Mouse (Mus musculus): ENCODE measurements at regions not wholly inside any gene's neighbourhood (a gene's known extent, or its start where the extent isn't known, plus 50 kb on each side); places are given as distances from the start of the nearest gene placed in this dataset.

DNA sequence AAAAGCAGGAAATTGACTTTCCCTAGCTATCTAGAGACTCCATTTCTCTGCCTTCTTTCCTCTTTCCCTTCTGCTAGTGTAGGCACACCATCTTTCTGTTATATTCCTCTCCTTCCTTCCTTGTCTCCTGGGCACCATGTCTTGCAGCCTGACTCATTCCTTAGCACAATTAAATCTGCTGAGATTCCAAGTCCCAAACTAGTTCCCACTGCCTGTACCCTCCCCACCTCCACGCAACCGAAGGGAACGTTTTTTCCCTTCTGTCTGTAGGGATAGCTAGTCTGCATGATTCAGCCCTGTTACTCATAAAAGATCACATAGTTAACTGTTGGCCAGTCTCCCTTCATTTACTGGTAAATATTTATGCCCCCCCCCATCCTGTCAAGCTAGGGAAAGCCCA, 158.8 kb upstream of the Prkcq start:
- TF ChIP-seq POLR2A (IDR thresholded peaks at IDR 0.05; ENCODE audit: borderline replicate concordance, insufficient read depth, low read length) (no peak), CTCF (IDR thresholded peaks at IDR 0.05; ENCODE audit: borderline replicate concordance, insufficient read depth, low read depth, low read length) (no peak)
